Mouse (Mus musculus): Measurements from ENCODE around the gene Slc48a1. TPM values are rescaled to one million over a fixed set of nuclear protein-coding genes. Genes with fewer than 3 reads are reported as not detected.

Gene Slc48a1
- total RNA-seq, 2 experiments from 2014 or later: 114 to 139 TPM

DNA sequence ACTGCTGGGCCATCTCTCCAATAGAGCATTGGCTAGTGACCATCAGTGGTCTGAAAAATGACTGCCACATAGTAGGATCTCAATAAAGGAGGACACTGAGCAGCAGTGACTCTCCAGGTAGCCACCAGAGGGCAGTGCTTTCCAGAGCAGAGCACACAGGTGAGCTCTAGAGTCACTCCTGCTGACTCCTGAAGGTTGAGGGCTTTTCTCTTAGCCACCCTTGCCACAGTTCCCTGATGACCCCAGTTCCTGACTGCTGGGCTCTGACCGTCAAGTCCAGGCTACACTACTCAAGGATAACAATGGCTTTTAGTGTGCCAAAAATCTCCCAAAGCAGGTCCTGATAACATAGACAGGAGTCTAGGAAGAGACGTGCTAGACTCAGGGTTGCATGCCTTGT, 26.6 kb upstream of the Slc48a1 start:
- no peak for DNase-seq (ENCODE audit: low spot score in 2 of 2)

GRCm38 (mm10) chr15:97752491-97752890, 25.8 kb upstream of the Slc48a1 start:
- no peak for DNase-seq (ENCODE audit: low spot score in 2 of 2)

DNA sequence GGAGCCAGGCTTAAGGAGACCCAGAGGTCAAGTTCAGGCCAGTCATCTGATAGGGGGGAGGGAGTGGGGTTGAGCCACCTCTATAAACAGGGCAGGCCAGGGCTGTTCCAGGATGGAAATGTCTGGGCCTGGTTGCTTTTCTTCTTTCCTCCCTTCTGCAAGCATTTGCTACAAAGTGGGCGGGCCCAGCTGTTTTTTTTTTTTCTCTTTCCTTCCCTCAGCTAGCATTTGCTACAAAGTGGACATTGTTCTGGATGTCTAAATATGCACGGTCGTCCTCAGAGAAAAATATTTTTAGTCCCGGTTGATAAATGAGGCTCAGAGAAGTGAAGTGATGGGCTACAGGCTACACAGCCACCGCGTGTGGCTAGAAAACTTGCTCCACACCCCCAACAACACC, 23.8 kb upstream of the Slc48a1 start:
- no peak for DNase-seq (ENCODE audit: low spot score in 2 of 2)

DNA sequence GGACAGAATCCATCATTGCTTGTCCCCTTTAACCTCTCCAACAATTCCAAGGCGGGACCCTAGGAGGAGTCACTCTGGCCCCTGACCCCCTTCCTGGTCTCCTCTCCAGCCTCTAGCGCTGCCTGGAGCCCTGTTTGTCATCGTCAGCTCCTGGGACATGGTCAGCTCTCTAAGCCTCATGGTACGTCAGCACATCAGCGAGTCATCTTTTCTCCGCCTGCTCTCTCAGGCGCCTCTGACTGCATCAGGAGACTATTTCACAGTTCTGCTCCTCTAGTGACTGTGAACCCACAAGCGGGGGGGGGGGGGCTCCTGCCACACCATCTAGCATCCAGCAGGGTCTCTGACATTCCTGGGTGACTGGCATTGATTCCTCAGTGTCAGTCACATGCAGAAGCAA, 23.0 kb upstream of the Slc48a1 start:
- no peak for DNase-seq (ENCODE audit: low spot score in 2 of 2)

DNA sequence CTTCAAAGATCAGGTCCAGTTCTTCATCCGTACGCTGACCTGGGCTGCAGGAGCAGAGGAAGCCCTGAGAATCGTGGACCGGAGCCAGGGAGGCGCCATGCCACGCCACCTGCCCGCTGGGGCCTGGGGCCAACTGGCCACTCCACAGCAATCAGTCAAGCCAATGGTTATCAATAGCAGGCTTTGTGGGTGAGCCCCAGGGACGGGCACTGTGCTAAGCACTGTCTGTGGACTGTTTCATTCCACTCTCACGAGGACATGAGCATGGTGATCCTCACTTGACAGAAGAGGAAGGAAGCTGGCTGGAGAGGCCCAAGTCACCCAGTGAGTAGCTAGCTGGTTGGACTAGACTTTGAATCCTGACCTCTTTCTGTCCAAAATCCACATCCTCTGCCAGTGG, 18.3 kb upstream of the Slc48a1 start:
- DNase-seq (ENCODE audit: low spot score in 2 of 2): no peak

- DNase-seq (ENCODE audit: low spot score in 2 of 2): no peak
Observed at GRCm38 (mm10) chr15:97760952-97761351, 17.4 kb upstream of the Slc48a1 start.

- DNase-seq (ENCODE audit: low spot score in 2 of 2): no peak
Observed at GRCm38 (mm10) chr15:97761438-97761837, 16.9 kb upstream of the Slc48a1 start.

DNA sequence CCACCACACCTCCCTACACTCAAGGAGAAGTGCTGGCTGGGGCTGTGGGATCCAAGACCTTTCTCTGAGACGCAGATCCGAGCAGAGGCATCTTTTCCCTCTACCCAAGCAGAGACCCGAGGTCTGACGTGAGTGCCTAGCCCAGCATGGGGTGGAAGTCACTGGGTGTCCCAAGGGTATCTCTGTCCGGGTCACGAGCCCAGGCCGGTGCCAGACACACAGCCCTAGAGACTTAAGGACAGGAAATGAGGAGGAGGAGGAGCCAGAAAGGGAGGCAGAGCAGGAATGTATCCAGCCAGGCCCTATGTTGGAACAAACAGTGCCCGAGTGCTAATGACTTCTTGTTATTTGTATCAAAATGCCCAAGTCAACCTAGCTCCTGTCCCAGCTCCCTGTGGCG, 15.6 kb upstream of the Slc48a1 start:
- no peak for DNase-seq (ENCODE audit: low spot score in 2 of 2)

DNA sequence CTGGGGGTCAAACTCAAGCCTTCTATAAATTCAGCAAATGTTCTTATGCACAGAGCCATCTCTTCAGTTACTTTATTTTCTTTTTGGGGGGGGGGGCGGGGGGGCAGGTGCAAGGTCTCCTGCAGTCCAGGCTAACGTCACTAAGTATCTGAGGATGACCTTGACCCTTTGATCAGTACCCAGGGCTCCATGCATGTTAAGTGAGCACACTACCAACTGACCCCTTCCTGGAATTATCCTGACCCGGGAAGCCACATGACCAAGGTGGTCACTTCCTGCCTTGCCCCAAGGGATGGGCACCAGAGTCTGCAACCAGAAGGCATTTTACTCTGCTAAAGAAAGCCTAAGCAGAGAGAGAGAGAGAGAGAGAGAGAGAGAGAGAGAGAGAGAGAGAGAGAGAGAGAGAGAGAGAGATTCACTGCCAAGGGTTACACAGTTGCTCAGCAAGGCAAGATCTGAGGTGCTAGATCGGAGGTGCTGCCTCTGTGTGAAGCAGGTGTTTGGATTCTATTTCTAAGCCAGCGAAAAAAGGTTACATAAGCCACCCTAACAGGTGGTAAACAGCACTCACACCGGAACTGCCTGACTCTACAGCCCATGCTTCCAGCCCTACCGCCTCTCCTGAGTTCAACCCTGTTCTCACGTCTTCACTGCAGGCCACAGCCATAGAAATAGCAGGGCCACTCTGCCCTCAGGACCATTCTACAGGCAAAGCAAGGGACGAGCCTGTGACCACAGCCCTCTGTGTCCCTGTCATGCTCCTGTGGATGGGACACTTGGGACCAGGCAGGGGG, 14.9 kb upstream of the Slc48a1 start:
- DNase-seq (ENCODE audit: low spot score in 2 of 2): no peak

GRCm38 (mm10) chr15:97764532-97764931, 13.8 kb upstream of the Slc48a1 start:
- no peak for DNase-seq (ENCODE audit: low spot score in 2 of 2)

DNA sequence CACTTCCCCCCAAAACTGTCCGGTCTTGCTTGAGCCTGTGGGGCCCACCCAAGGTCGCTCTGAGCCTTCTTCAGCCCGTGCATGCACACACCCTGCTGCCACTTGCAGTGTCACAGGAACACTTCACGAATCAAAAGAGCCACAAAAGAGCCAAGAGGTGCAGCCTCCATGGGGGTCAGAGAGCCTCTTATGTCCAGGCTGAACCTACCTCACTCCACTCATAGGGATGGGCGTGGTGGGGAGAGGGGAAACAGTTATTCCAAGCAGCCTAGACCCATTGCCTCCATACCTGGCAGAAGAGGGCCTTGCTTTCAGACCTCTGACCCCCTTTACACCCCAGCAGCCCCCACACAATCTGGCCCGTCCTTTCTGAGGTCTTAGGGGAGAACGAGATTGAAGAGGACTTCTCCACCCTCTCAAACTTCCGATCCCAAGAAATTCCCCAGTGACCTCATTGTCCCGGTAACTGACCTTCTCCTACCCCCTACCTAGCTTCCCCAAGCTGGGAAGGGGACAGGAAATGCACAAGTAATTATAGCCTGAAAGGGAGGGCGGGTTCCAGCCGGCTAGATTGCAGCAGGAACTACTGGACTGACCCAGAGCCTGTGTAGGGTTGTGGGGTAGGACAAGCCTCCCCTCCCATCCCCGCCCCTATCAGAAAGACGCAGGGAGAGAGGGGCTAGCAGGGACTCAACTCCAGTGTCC, 13.1 kb upstream of the Slc48a1 start:
- no peak for DNase-seq (ENCODE audit: low spot score in 2 of 2)

DNA sequence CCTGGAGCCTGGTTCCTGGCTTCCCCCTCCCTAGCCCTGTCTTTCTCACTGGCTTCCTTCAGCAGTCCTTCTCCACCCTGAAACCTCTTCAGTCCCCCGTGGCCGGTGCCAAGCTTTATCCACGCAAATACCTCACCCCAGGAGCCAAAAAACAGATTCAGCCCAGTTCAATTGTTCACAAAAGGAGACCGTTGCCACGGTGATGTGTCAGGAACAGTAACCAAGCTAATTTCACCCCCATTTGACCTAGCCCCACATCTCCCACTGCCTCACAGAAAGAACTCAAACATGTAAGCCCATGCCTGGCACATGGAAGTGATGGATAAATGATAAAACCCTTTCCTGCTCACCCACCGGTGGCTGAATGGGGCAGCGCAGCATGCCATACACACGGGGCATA, 12.1 kb upstream of the Slc48a1 start:
- no peak for DNase-seq (ENCODE audit: low spot score in 2 of 2)

DNA sequence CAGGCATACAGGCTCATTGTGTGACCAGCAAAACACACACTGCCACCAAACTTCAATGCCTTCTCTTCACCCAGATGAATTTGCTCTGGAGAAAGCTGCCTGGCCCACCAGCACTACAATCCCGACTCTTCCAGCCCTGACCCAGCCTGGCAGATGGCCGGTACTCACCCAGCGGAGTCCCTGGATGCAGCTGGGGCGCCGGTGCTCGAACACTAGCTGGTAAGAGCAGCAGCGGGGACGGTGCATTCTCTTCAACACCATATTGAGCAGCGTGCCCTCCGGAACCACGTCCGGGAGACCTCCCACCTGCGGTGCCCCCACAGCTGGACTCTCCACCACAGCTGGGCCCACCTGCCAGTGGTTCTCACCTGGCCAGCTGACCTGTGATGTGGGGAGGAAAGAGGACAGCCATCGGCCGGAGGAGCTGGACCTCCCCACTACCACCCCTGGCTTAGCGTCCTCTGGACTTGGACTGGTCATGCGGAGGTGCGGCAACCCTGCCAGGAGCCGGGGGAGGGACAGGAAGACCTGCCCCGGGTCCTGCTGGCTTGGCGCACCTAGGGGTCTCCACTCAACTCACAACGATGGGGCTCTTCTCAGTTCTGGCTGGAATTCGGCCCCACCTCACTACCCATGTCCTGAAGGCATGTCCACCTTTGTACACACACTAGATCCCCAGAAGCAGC, 11.6 kb upstream of the Slc48a1 start:
- DNase-seq (ENCODE audit: low spot score in 2 of 2): no peak

DNA sequence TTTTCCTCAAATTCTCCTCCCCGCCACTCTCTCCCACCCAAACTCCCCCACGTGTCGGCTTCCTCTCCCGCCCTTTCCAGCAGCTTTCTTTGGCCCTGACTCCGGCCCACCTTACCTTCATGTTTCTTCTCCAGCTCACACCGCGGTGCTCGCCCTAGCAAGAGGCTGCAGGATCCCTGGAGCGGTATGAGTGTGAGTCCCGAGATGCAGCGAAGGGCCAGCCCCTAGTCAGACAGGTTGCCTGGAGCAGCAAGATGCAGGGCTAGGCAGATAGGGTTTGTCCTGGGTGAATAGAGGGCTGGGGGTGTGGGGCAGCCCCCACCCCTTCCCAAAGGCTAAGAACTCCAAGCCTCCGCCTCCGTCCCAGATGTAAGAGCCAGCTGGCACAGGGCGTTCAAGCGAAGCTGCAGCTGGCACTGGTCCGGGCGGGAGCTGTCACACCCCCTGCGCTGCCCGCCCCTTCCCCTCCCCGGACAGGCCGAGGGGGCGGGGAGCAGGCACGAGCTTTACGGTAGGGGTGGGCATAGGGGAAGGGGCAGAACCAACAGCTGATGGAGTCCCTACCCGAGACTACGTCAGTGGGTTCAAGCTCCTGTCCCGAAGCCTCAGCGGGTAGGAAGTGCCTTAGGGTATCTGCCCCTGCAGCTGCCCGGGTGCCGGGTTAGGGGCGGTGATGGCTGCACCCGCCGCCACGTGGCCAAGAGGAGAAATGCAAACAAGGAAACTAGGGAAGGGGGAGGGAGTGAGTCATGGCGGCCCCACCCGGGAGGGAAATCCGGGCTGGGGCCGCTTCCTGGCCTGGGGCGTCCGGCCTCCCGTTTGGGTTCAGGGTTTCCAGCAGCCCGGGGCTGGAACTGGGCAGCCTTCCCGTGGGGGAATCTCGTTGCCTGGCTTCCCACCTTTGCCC, 10.8 kb upstream of the Slc48a1 start, which contains the start of gene Rapgef3:
Gene Rapgef3 (minus strand): TSS at position 693 of the 907 bp plus-strand sequence.
- peak; percentile 78 to 82 for DNase-seq (ENCODE audit: low spot score in 2 of 2)

DNA sequence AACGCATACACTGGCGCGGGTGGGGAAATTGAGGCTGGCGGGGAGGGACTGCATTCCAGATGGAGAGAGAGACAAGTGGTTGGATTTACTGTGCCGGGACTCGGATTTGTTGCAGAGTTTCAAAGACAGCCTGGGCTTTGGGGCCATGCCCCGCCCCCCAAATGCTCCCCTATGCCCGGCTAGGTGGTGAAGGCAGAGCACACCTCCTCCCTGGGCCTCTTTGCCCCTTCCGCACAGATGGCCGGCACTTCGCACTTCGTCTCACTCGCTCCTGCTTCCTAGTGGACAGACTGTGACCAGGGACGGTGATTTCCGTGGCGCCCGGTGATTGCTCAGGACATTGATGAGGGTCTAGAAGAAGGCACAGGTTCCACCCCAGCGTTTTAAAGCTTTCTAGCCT, 10.1 kb upstream of the Slc48a1 start:
- DNase-seq (ENCODE audit: low spot score in 2 of 2): no peak

DNA sequence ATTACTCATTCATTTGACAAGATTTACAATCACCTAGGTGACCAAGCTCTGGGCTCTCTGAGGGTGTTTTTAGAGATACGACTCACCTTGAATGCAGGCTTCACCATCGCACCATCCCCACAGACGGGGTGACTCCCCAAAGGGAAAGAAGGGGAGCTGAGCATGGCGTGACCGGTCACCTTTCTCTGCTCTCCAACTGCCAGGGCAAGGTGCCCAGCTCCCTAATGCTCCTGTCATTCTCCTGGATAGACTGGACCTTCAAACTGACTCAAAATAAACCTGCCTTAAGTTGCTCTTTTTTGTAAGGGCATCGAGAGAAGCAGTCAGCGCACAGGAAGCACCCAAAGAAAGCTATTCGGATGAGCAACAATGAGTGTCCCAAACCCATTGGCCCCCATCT, 8.0 kb upstream of the Slc48a1 start:
- no peak for DNase-seq (ENCODE audit: low spot score in 2 of 2)

GRCm38 (mm10) chr15:97773108-97773507, 5.2 kb upstream of the Slc48a1 start:
- no peak for DNase-seq (ENCODE audit: low spot score in 2 of 2)

GRCm38 (mm10) chr15:97773961-97774370, 4.4 kb upstream of the Slc48a1 start:
- DNase-seq (ENCODE audit: low spot score in 2 of 2): no peak

DNA sequence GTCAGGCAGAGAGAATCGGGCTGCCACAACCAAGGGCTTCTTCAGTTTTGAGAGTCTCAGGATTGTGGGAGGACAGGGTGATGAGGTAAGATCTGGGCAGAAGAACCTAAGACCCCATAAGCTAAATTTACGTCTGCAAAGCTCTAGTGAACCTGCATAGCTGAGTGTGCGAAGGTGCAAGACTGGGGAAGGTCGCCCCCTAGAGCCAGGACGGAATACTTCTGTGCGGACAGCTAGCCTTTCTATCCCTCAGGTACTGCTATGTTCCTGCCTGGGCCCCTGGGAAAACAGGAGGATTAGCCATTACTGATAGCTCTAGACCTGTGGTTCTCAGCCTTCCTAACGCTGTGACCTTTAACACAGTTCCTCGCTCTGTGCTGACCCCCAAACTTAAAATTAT, 1.8 kb upstream of the Slc48a1 start:
- peak; percentile 75 to 83 for DNase-seq (ENCODE audit: low spot score in 2 of 2)

DNA sequence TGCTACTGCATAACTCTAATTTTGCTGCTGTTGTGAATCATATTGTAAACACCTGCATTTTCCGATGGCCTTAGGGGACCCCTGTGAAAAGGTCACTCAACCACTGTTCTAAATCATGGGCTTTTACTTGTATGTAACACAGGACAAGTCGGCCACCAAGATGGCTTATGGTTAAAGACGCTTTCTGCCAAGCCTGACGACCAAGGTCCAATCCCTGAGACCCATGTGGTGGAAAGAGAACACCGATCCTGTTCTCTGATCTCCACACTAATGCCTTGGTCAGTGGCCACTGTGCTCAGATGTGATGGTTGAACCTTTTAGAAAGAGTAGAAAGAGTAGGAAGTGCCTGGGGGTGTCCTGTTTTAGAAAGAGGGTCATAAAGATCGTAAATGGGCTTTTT, 1.4 kb upstream of the Slc48a1 start:
- DNase-seq (ENCODE audit: low spot score in 2 of 2): no peak

GRCm38 (mm10) chr15:97779576-97779975, 1.3 kb downstream of the Slc48a1 start:
- DNase-seq (ENCODE audit: low spot score in 2 of 2): no peak
